Mouse (Mus musculus) intestine, postnatal 0 days (tissue): Measurements from ENCODE around the gene Slc39a7. TPM values are rescaled to one million over a fixed set of nuclear protein-coding genes. Genes with fewer than 3 reads are reported as not detected.
A peak's percentile ranks its signal among the peaks of the same experiment; 100 is the strongest.
"Not testable (repeated sequence)": the region's sequence is repeated elsewhere in the genome, so short reads cannot be mapped to it uniquely, and the experiment has no call there.

Experiments
- ATAC-seq: fragments of 200-750 bp; cut with Nextera tagmentation; 2 replicates; pipeline ENCODE4 v1.8.0; 2017; ENCODE audit warnings: mild to moderate bottlenecking, moderate TSS enrichment, moderate library complexity
- H3K27ac ChIP-seq: fragments of 300-500 bp; sonication (generic); 2 replicates; pipeline ENCODE4 v1.5.1; 2014; ENCODE audit warnings: mild to moderate bottlenecking, low read depth, low read length, moderate library complexity
- H3K27me3 ChIP-seq: fragments of 300-500 bp; sonication (generic); replicated peaks from 2 replicates; pipeline ENCODE4 v1.6.1; 2014; ENCODE audit warnings: low read length, mixed read lengths; ENCODE audit not compliant: control insufficient read depth, insufficient read depth
- H3K36me3 ChIP-seq: fragments of 300-500 bp; sonication (generic); 2 replicates; pipeline ENCODE4 v1.6.1; 2014; ENCODE audit warnings: mild to moderate bottlenecking, moderate library complexity; ENCODE audit not compliant: control insufficient read depth, insufficient read depth
- H3K4me1 ChIP-seq: fragments of 300-500 bp; sonication (generic); replicated peaks from 2 replicates; pipeline ENCODE4 v1.6.1; 2014; ENCODE audit warnings: antibody characterized with exemption, low read length, mixed read lengths; ENCODE audit not compliant: control insufficient read depth, insufficient read depth
- H3K4me2 ChIP-seq: fragments of 300-500 bp; sonication (generic); replicated peaks from 2 replicates; pipeline ENCODE4 v1.6.1; 2014; ENCODE audit warnings: low read depth, mild to moderate bottlenecking, moderate library complexity
- H3K4me3 ChIP-seq: fragments of 300-500 bp; sonication (generic); 2 replicates; pipeline ENCODE4 v1.5.1; 2014; ENCODE audit warnings: low read depth, low read length
- H3K9ac ChIP-seq: fragments of 300-500 bp; sonication (generic); 2 replicates; pipeline ENCODE4 v1.6.1; 2014; ENCODE audit warnings: mild to moderate bottlenecking, low read depth, low read length
- H3K9me3 ChIP-seq: fragments of 300-500 bp; sonication (generic); 2 replicates; pipeline ENCODE4 v1.6.1; 2016; ENCODE audit warnings: mixed run types; ENCODE audit not compliant: control insufficient read depth
- CTCF ChIP-seq: sonication (generic); IDR thresholded peaks from 2 replicates; pipeline ENCODE4 v1.5.1; 2016; ENCODE audit warnings: low read depth, mild to moderate bottlenecking, control low read depth, antibody characterized with exemption, moderate library complexity
- WGBS: fragments of 180-500 bp; shearing (Covaris S2); extraction: QIAGEN DNeasy Blood & Tissue Kit; methylation state at CpG from one replicate; pipeline ENCODE4 v1.1.7; 2014; 5-methylcytosine and 5-hydroxymethylcytosine counted together
- polyA plus RNA-seq: library from polyadenylated mRNA; unstranded; fragments of >200 nt; fragmentation: Nextera tagmentation; extraction: Ambion mirVana; gene quantifications from 2 replicates; pipeline ENCODE4 v1.2.1, GENCODE M21; 2015

Gene Slc39a7
- polyA plus RNA-seq, 1 experiment from 2014 or later: 99.1 TPM

GRCm38 (mm10) chr17:34000150-34000537, 31.3 kb downstream of the Slc39a7 start, which contains the start of gene H2-K1:
Gene H2-K1 (minus strand): TSS chr17:34000347.
- H3K9me3 ChIP-seq: no peaks in the 10 kb centered on the region
- peak within 1 kb of the TSS; percentile 90 for H3K27ac ChIP-seq
- H3K4me1 ChIP-seq: no peaks in the 10 kb centered on the region
- H3K27me3 ChIP-seq: no peaks in the 10 kb centered on the region
- peak within 1 kb of the TSS; percentile 69 for H3K9ac ChIP-seq
- TF ChIP-seq CTCF: no peak
- under 1% methylated on average over 29 of the region's 30 CpGs for WGBS
- peak; percentile 94 for ATAC-seq
- H3K36me3 ChIP-seq: peaks cover 12% of the 10 kb centered on the region; the same call in 1 of the 2 replicates
- peak within 1 kb of the TSS; percentile 75 for H3K4me3 ChIP-seq
- H3K4me2 ChIP-seq: peak within 1 kb of the TSS; percentile 98

- WGBS: 3% methylated on average over 87 of the region's 87 CpGs
- Histone ChIP-seq H3K9me3 (no peaks in the 10 kb centered on the region), H3K36me3 (peaks cover 12% of the 10 kb centered on the region; the same call in 1 of the 2 replicates), H3K4me1 (no peaks in the 10 kb centered on the region), H3K27me3 (no peaks in the 10 kb centered on the region), H3K9ac (peak overlapping the region; percentile 69), H3K27ac (peak overlapping the region; percentile 90), H3K4me2 (peak overlapping the region; percentile 98), H3K4me3 (peak overlapping the region; percentile 75)
- TF ChIP-seq CTCF: no peak
- ATAC-seq: peak; percentile 47
Observed at GRCm38 (mm10) chr17:33999341-34000149, 31.9 kb downstream of the Slc39a7 start.

- peak overlapping the region; percentile 75; the same call in 1 of the 2 replicates for H3K4me3 ChIP-seq
- H3K9ac ChIP-seq, H3K4me1 ChIP-seq, ATAC-seq, H3K27me3 ChIP-seq, H3K9me3 ChIP-seq, H3K27ac ChIP-seq: not testable (repeated sequence)
- H3K4me2 ChIP-seq: peak overlapping the region; percentile 98
- 37% methylated on average over 5 of the region's 5 CpGs for WGBS
- H3K36me3 ChIP-seq: peaks cover 12% of the 10 kb centered on the region; the same call in 1 of the 2 replicates
Observed at GRCm38 (mm10) chr17:33998697-33999096, 32.8 kb downstream of the Slc39a7 start.

- not testable (repeated sequence) for H3K27ac ChIP-seq, H3K9me3 ChIP-seq, H3K4me2 ChIP-seq, H3K4me1 ChIP-seq, ATAC-seq, H3K27me3 ChIP-seq, H3K9ac ChIP-seq, H3K4me3 ChIP-seq
- H3K36me3 ChIP-seq: peaks cover 12% of the 10 kb centered on the region; the same call in 1 of the 2 replicates
- WGBS: 94% methylated on average over 2 of the region's 2 CpGs
Observed at GRCm38 (mm10) chr17:33997025-33997424, 34.5 kb downstream of the Slc39a7 start.

GRCm38 (mm10) chr17:33995651-33996050, 35.8 kb downstream of the Slc39a7 start:
- no peak for TF ChIP-seq CTCF

GRCm38 (mm10) chr17:33994959-33995358, 36.5 kb downstream of the Slc39a7 start:
- Histone ChIP-seq H3K9ac (no peak overlapping the region), H3K36me3 (peaks cover 12% of the 10 kb centered on the region; the same call in 1 of the 2 replicates), H3K27me3 (no peaks in the 10 kb centered on the region), H3K4me3 (no peak overlapping the region), H3K4me2 (no peak overlapping the region), H3K4me1 (no peaks in the 10 kb centered on the region), H3K27ac (no peak overlapping the region), H3K9me3 (no peaks in the 10 kb centered on the region)
- no peak for ATAC-seq
- TF ChIP-seq CTCF: no peak
- 90% methylated on average over 8 of the region's 8 CpGs for WGBS

More at GRCm38 (mm10) chr17:33995651-33996050, 35.8 kb downstream of the Slc39a7 start:
- Histone ChIP-seq H3K36me3 (peaks cover 12% of the 10 kb centered on the region; the same call in 1 of the 2 replicates), H3K4me1 (no peaks in the 10 kb centered on the region), H3K4me2 (no peak overlapping the region), H3K27me3 (no peaks in the 10 kb centered on the region), H3K9me3 (no peaks in the 10 kb centered on the region), H3K4me3 (no peak overlapping the region), H3K27ac (no peak overlapping the region), H3K9ac (no peak overlapping the region)
- ATAC-seq: no peak
- WGBS: 56% methylated on average over 3 of the region's 3 CpGs
